Mouse (Mus musculus) G1E (cell line): ENCODE data around the gene Arid5b. TPM values are rescaled to one million over a fixed set of nuclear protein-coding genes. Genes with fewer than 3 reads are reported as not detected.

Experiments
- ATAC-seq: 2 replicates; pipeline ENCODE4 v1.8.0; 2016; ENCODE audit warnings: mild to moderate bottlenecking; ENCODE audit not compliant: insufficient number of reproducible peaks, poor library complexity, low FRiP score, severe bottlenecking; ENCODE audit errors: extremely low read depth
- DNase-seq: peaks from one replicate; pipeline ENCODE4 v3.0.0; 2012; ENCODE audit warnings: low spot score
- H3K27me3 ChIP-seq: 2 replicates; pipeline ENCODE4 v1.6.1; 2012; ENCODE audit warnings: mild to moderate bottlenecking, low read length, inconsistent platforms; ENCODE audit not compliant: insufficient read depth
- H3K36me3 ChIP-seq: replicated peaks from 2 replicates; pipeline ENCODE3; 2012; ENCODE audit warnings: mild to moderate bottlenecking, inconsistent platforms
- H3K4me1 ChIP-seq: 2 replicates; pipeline ENCODE4 v1.6.1; 2012; ENCODE audit warnings: low read depth, low read length, inconsistent platforms, mixed read lengths; ENCODE audit not compliant: insufficient read depth
- H3K4me3 ChIP-seq: 2 replicates; pipeline ENCODE4 v1.5.1; 2012; ENCODE audit warnings: low read depth, mild to moderate bottlenecking, inconsistent platforms, low read length, moderate library complexity, mixed read lengths
- H3K9me3 ChIP-seq: replicated peaks from 2 replicates; pipeline ENCODE4 v1.6.1; 2012; ENCODE audit warnings: inconsistent platforms
- CTCF ChIP-seq: IDR thresholded peaks from 2 replicates; pipeline ENCODE4 v1.5.1; 2012; ENCODE audit warnings: low read depth, low read length, inconsistent platforms, mixed read lengths
- GATA1 ChIP-seq: IDR thresholded peaks from 2 replicates; pipeline ENCODE4 v1.6.1; 2012; ENCODE audit warnings: borderline replicate concordance, low read length, inconsistent platforms, mixed read lengths
- GATA2 ChIP-seq: IDR thresholded peaks from 2 replicates; pipeline ENCODE4 v1.6.1; 2012; ENCODE audit warnings: low read depth, low read length, inconsistent platforms, borderline replicate concordance
- POLR2AphosphoS5 ChIP-seq: IDR thresholded peaks from 2 replicates; pipeline ENCODE4 v1.6.1; 2012; ENCODE audit warnings: low read depth, low read length, inconsistent platforms; ENCODE audit not compliant: insufficient replicate concordance
- TAL1 ChIP-seq: conservative IDR thresholded peaks from 2 replicates; pipeline ENCODE4 v1.6.1; 2012; ENCODE audit warnings: low read depth, low read length, inconsistent platforms, mixed read lengths
- polyA plus RNA-seq: library from polyadenylated mRNA; stranded (reverse); fragments of >175 nt; gene quantifications from 2 replicates; pipeline ENCODE4 v1.2.3, GENCODE M21; 2012
- total RNA-seq, 2 experiments: library from RNA; stranded (forward) in 1 of 2; stranded (reverse) in 1 of 2; fragments of 200-1000 nt in 1 of 2; fragments of >200 nt in 1 of 2; fragmentation: Nextera tagmentation in 1 of 2; gene quantifications; 2 replicates each; pipeline ENCODE4 v1.2.3; 2014 to 2017

The Arid5b gene
- total and polyA plus RNA-seq, 3 experiments, result 0.16 TPM; not detected in 2

DNA sequence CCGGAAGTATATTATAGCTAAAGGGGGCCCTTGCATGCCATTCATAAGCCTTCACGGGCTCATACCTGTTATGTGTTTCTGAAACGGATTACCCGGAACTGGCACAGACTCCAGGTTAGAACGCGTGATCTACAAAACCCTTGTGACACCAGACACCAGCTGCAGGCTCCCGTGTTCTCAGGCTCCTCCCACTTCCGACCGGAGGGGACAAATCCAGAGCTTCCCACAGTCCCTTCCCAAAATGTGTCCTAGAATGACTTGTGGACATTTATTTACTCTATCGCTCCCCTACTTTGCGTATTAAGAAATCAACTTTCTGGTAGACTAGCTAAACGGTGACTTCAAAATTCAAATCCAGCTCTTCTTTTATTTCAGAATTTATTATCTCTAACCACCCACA is 204.2 kb downstream of the Arid5b start:
- Histone ChIP-seq H3K36me3 (no peaks in the 10 kb centered on the region), H3K4me3 (no peak overlapping the region), H3K27me3 (no peaks in the 10 kb centered on the region), H3K4me1 (no peaks in the 10 kb centered on the region), H3K9me3 (peaks cover 44% of the 10 kb centered on the region)
- ATAC-seq (no peak), DNase-seq (no peak)
- no peak for TF ChIP-seq GATA1
- no peak for TF ChIP-seq TAL1
- no peak for TF ChIP-seq POLR2AphosphoS5
- TF ChIP-seq CTCF, result no peak
- TF ChIP-seq GATA2, result no peak

DNA sequence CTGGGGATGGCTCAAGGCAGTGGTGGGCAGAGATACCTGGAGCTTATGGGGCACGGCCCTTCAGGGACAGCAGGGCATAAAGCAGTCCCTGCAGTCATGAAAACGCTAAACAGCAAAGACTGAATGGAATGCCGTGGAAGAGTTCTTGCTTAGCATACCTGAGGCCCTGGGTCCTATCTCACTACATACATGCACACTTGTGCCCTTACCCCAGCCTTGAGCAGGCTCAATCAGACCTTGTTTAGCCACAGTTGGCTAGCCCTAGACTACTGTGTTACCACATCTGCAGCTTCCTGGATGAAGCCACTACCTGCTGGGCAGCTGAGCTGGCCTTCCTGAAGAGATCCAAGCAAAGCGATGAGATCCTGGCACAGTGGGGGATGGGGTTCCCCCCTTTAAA is 205.9 kb downstream of the Arid5b start:
- Histone ChIP-seq H3K27me3 (no peaks in the 10 kb centered on the region), H3K36me3 (no peaks in the 10 kb centered on the region), H3K9me3 (peaks cover 45% of the 10 kb centered on the region), H3K4me3 (no peak overlapping the region), H3K4me1 (no peaks in the 10 kb centered on the region)
- ATAC-seq (no peak), DNase-seq (no peak)
- no peak for TF ChIP-seq TAL1
- TF ChIP-seq POLR2AphosphoS5, result no peak
- TF ChIP-seq GATA1, result no peak
- TF ChIP-seq CTCF, result no peak
- no peak for TF ChIP-seq GATA2

DNA sequence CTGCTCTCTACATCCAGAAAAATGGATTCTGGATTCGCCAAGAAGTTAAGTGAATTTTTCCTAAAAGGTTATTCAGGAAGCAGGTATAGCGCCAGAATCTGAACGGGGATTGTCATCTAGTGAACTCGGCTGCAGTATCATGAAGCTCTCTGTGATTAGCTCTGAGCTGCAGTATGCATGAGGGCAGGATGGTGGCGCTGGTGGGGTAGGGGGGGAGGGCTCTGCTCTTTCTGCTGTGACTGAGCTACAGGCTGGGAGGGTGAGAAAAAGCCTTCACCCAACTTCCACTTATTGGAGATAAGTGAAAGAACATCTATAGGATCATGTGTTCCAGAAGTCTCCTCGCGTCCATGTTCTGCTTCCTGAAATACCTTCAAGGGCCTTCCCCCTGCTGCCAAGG is 207.5 kb downstream of the Arid5b start:
- no peak for DNase-seq
- no peak overlapping the region for H3K4me3 ChIP-seq
- H3K27me3 ChIP-seq, result no peaks in the 10 kb centered on the region
- no peak for ATAC-seq
- H3K4me1 ChIP-seq, result no peaks in the 10 kb centered on the region
- peaks cover 49% of the 10 kb centered on the region for H3K9me3 ChIP-seq
- TF ChIP-seq GATA1 (no peak), TAL1 (no peak), CTCF (no peak), POLR2AphosphoS5 (no peak), GATA2 (no peak)
- H3K36me3 ChIP-seq, result no peaks in the 10 kb centered on the region

DNA sequence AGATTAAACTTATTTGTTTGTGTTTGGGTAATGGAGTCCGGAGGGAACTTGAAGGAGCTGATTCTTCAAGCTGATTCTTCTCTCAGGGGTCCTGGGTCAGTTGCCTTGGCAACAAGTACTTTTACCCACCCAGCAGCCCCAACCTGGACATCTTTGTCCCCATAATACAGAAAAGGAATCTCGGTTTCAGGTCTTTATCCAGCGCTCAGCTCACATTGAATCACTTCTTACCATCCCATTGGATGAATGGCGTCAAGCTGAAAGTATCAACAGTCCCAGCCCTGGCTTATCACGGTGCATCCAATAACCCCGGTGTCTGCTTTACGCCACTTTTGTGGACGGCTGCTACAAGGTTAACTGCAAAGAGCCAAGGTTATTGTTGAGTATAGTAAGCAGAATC is 210.1 kb downstream of the Arid5b start:
- no peak for DNase-seq
- ATAC-seq, result no peak
- Histone ChIP-seq H3K9me3 (peaks cover 54% of the 10 kb centered on the region), H3K27me3 (no peaks in the 10 kb centered on the region), H3K4me3 (no peak overlapping the region), H3K4me1 (no peaks in the 10 kb centered on the region), H3K36me3 (no peaks in the 10 kb centered on the region)
- TF ChIP-seq POLR2AphosphoS5 (no peak), TAL1 (no peak), GATA1 (no peak), CTCF (no peak), GATA2 (no peak)

DNA sequence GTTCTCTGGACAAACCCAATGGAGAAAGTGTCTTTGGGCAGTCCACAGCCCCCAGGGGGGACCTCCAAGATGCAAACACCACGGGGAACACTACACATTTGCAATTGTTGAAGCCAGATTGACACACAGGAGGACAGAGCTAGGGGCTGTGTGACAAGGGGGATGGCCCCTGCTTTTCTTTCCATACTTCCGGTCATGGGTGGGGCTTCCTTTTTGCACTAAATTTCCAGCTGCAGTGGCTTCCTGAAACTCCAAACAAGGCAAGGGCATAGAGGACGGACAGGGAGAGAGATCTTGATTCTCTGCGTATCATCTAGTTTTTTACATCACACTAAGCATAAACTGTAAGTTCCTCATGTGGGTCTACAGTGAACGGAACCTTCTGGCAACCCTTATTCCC is 210.6 kb downstream of the Arid5b start:
- DNase-seq (no peak), ATAC-seq (no peak)
- peaks cover 55% of the 10 kb centered on the region for H3K9me3 ChIP-seq
- H3K27me3 ChIP-seq, result no peaks in the 10 kb centered on the region
- H3K4me3 ChIP-seq, result no peak overlapping the region
- no peaks in the 10 kb centered on the region for H3K4me1 ChIP-seq
- TF ChIP-seq GATA2 (no peak), TAL1 (no peak), GATA1 (no peak), POLR2AphosphoS5 (no peak), CTCF (no peak)
- no peaks in the 10 kb centered on the region for H3K36me3 ChIP-seq

DNA sequence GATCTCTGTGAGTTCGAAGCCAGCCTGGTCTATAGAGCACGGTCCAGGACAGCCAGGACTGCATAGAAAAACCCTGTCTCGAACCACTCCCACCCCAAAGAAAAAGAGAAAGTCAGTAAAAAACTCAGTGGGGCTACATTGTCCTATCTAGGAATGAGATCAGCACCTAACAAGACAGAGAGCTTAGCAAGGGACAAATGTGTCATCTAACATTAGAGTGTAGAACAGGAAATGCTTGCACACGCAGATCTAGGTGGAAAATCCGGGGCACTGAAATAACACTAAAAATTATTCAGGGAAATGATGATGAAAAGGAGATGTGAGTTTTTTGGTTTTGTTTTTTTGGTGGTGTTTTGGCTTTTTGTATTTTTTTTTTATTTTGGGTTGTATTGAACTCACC is 212.4 kb downstream of the Arid5b start:
- no peaks in the 10 kb centered on the region for H3K27me3 ChIP-seq
- TF ChIP-seq GATA1 (no peak), CTCF (no peak), GATA2 (no peak), POLR2AphosphoS5 (no peak), TAL1 (no peak)
- no peaks in the 10 kb centered on the region for H3K4me1 ChIP-seq
- peaks cover 52% of the 10 kb centered on the region for H3K9me3 ChIP-seq
- DNase-seq, result no peak
- no peak for ATAC-seq
- H3K4me3 ChIP-seq, result no peak overlapping the region
- H3K36me3 ChIP-seq, result no peaks in the 10 kb centered on the region

DNA sequence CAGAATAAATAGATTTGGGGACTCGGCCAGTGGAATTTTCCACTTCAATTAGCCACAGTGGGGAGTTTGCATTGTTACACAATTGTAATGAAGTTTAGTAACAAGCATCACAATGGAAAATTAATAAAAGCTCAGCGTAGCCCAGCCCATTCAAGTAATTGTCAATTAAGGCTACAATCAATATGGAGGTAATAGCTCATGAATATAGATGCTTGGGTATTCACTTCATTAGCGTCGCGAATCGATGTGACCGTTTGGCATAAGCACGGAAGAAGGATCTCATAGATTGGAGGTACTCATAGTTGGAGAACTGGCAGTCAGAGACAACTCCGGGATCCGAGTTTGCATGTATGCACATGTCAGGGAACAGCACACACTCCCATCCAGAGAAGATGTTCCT is 214.0 kb downstream of the Arid5b start:
- H3K4me1 ChIP-seq, result no peaks in the 10 kb centered on the region
- peaks cover 39% of the 10 kb centered on the region for H3K9me3 ChIP-seq
- H3K4me3 ChIP-seq, result no peak overlapping the region
- H3K36me3 ChIP-seq, result no peaks in the 10 kb centered on the region
- DNase-seq (no peak), ATAC-seq (no peak)
- H3K27me3 ChIP-seq, result no peaks in the 10 kb centered on the region
- TF ChIP-seq TAL1, result no peak
